15 mouse cellular contexts compared by ENCODE assay signal in genomic region chr19:11724275-11724674, GRCm38 (mm10). TPM values are rescaled to one million over a fixed set of nuclear protein-coding genes. Genes with fewer than 3 reads are reported as not detected.
"Had no signal": no experiment of that assay in that cellular context is flagged by ENCODE, and none has a peak within 500 bp of the region (broad histone marks: within the 10 kb centered on the region; RNA-seq: fewer than 3 reads in every experiment).

No protein-coding gene starts in this region.

- ATAC-seq: intestine, embryonic 16.5 days had no signal

- H3K4me2 ChIP-seq: kidney, embryonic 15.5 days; liver, embryonic 11.5 days; liver, embryonic 15.5 days; midbrain, embryonic 12.5 days had no signal

- H3K9ac ChIP-seq: kidney, embryonic 15.5 days; liver, embryonic 15.5 days; midbrain, embryonic 12.5 days had no signal

- H3K27me3 ChIP-seq: kidney, embryonic 15.5 days; liver, embryonic 15.5 days; midbrain, embryonic 12.5 days had no signal

- H3K27ac ChIP-seq: kidney, embryonic 15.5 days; limb, embryonic 10.5 days; liver, embryonic 15.5 days; midbrain, embryonic 12.5 days had no signal

- DNase-seq: kidney, adult 2 months; kidney, postnatal 14 days; thymus, adult 18-20 months; thymus, postnatal 14 days had no signal

- H3K4me3 ChIP-seq: kidney, embryonic 15.5 days; limb, embryonic 10.5 days; liver, embryonic 15.5 days; midbrain, embryonic 12.5 days; myocyte had no signal

- H3K36me3 ChIP-seq: kidney, embryonic 15.5 days; limb, embryonic 10.5 days; liver, embryonic 15.5 days; midbrain, embryonic 12.5 days had no signal

- H3K9me3 ChIP-seq: kidney, embryonic 15.5 days; limb, embryonic 10.5 days; liver, embryonic 15.5 days; midbrain, embryonic 12.5 days had no signal

- H3K4me1 ChIP-seq: kidney, embryonic 15.5 days; limb, embryonic 10.5 days; midbrain, embryonic 12.5 days had no signal

RNA-seq across cellular contexts. Expression of gene Gif, which starts 23.1 kb away (rescaled TPM):
- polyA plus RNA-seq: intestine, embryonic 16.5 days; kidney, adult 2 months; kidney, embryonic 15.5 days; limb, embryonic 10.5 days; limb, embryonic 14.5 days; liver, embryonic 11.5 days; liver, embryonic 15.5 days; midbrain, embryonic 12.5 days; midbrain, postnatal 0 days; myocyte; neural tube, embryonic 11.5 days had no signal

RNA-seq across cellular contexts. Expression of gene Oosp3, which starts 27.4 kb away (rescaled TPM):
- polyA plus RNA-seq: intestine, embryonic 16.5 days; kidney, adult 2 months; kidney, embryonic 15.5 days; large intestine, adult 2 months; limb, embryonic 10.5 days; limb, embryonic 14.5 days; liver, embryonic 11.5 days; liver, embryonic 15.5 days; midbrain, embryonic 12.5 days; midbrain, postnatal 0 days; myocyte; neural tube, embryonic 11.5 days had no signal

RNA-seq across cellular contexts. Expression of gene Oosp1, which starts 33.3 kb away (rescaled TPM):
- polyA plus RNA-seq: intestine, embryonic 16.5 days; kidney, adult 2 months; kidney, embryonic 15.5 days; large intestine, adult 2 months; limb, embryonic 10.5 days; limb, embryonic 14.5 days; liver, embryonic 11.5 days; midbrain, embryonic 12.5 days; midbrain, postnatal 0 days; myocyte; neural tube, embryonic 11.5 days had no signal
